8 mouse cellular contexts compared by ENCODE assay signal in genomic region chr7:29050797-29051196, GRCm38 (mm10).
DNase-seq lines count a peak whose midpoint lies in the region; ATAC-seq and TF ChIP-seq lines count a peak whose summit lies in the region.

No protein-coding gene starts in this region.

- H3K36me3 ChIP-seq in forebrain, postnatal 0 days (ENCODE audit: insufficient read depth): no peaks in the 10 kb centered on the region
- no peaks in the 10 kb centered on the region for H3K36me3 ChIP-seq in forebrain, embryonic 15.5 days
- H3K36me3 ChIP-seq in midbrain, embryonic 11.5 days (ENCODE audit: control insufficient read depth, insufficient read depth, low read length): no peaks in the 10 kb centered on the region
- H3K36me3 ChIP-seq in midbrain, embryonic 13.5 days: no peaks in the 10 kb centered on the region

- H3K9me3 ChIP-seq in forebrain, postnatal 0 days (ENCODE audit: low read length): no peaks in the 10 kb centered on the region
- no peaks in the 10 kb centered on the region for H3K9me3 ChIP-seq in forebrain, embryonic 15.5 days
- no peaks in the 10 kb centered on the region; the same call in 1 of the 2 replicates for H3K9me3 ChIP-seq in midbrain, embryonic 11.5 days (ENCODE audit: control insufficient read depth, low read length)
- no peaks in the 10 kb centered on the region for H3K9me3 ChIP-seq in midbrain, embryonic 13.5 days

- peak; percentile 53 for ATAC-seq in forebrain, postnatal 0 days
- ATAC-seq in forebrain, embryonic 15.5 days (replicated peaks): no peak; the same call in 1 of the 2 replicates
- ATAC-seq in midbrain, embryonic 11.5 days (ENCODE audit: low FRiP score): no peak
- no peak for ATAC-seq in midbrain, embryonic 13.5 days

- peak; percentile 90 for TF ChIP-seq CTCF in forebrain, postnatal 0 days (IDR thresholded peaks at IDR 0.05; ENCODE audit: low read depth)

- DNase-seq in forebrain, postnatal 0 days: peak; percentile 89
- peak; percentile 95 for DNase-seq in midbrain, embryonic 11.5 days (ENCODE audit: low spot score, missing footprints)
- DNase-seq in MN1 (ENCODE audit: low spot score): peak; percentile 25
- DNase-seq in layer of hippocampus, postnatal 14 days (ENCODE audit: low spot score in 2 of 2): peak; percentile 38 to 75
- DNase-seq in thymus, postnatal 25 days: peak; percentile 40
- no peak for DNase-seq in ovary, postnatal 10 days (ENCODE audit: low spot score)

- no peak overlapping the region for H3K27ac ChIP-seq in forebrain, postnatal 0 days (ENCODE audit: low read depth, low read length)
- H3K27ac ChIP-seq in forebrain, embryonic 15.5 days (replicated peaks): no peak overlapping the region
- H3K27ac ChIP-seq in midbrain, embryonic 11.5 days (ENCODE audit: low read depth, low read length): no peak overlapping the region
- H3K27ac ChIP-seq in midbrain, embryonic 13.5 days: no peak overlapping the region

- H3K4me1 ChIP-seq in forebrain, postnatal 0 days (ENCODE audit: insufficient read depth): no peaks in the 10 kb centered on the region
- no peaks in the 10 kb centered on the region for H3K4me1 ChIP-seq in forebrain, embryonic 15.5 days
- H3K4me1 ChIP-seq in midbrain, embryonic 11.5 days (ENCODE audit: control insufficient read depth, insufficient read depth, low read length): no peaks in the 10 kb centered on the region
- H3K4me1 ChIP-seq in midbrain, embryonic 13.5 days (replicated peaks): no peaks in the 10 kb centered on the region

- H3K4me3 ChIP-seq in forebrain, postnatal 0 days (ENCODE audit: low read depth, low read length): no peak overlapping the region
- no peak overlapping the region for H3K4me3 ChIP-seq in forebrain, embryonic 15.5 days
- H3K4me3 ChIP-seq in midbrain, embryonic 11.5 days (ENCODE audit: low read depth, low read length): no peak overlapping the region
- H3K4me3 ChIP-seq in midbrain, embryonic 13.5 days (replicated peaks): no peak overlapping the region

- no peak overlapping the region for H3K9ac ChIP-seq in forebrain, postnatal 0 days
- no peak overlapping the region for H3K9ac ChIP-seq in forebrain, embryonic 15.5 days (replicated peaks)
- no peak overlapping the region for H3K9ac ChIP-seq in midbrain, embryonic 11.5 days (ENCODE audit: low read length)
- H3K9ac ChIP-seq in midbrain, embryonic 13.5 days (replicated peaks): no peak overlapping the region

- 29% methylated on average over 2 of the region's 2 CpGs for WGBS in forebrain, postnatal 0 days
- 35% methylated on average over 2 of the region's 2 CpGs for WGBS in forebrain, embryonic 15.5 days
- WGBS in midbrain, embryonic 11.5 days: 40% methylated on average over 2 of the region's 2 CpGs
- WGBS in midbrain, embryonic 13.5 days: 41% methylated on average over 2 of the region's 2 CpGs

- H3K27me3 ChIP-seq in forebrain, postnatal 0 days (ENCODE audit: insufficient read depth, low read length): peaks cover 22% of the 10 kb centered on the region
- peaks cover 21% of the 10 kb centered on the region for H3K27me3 ChIP-seq in forebrain, embryonic 15.5 days
- peaks cover 19% of the 10 kb centered on the region for H3K27me3 ChIP-seq in midbrain, embryonic 11.5 days (ENCODE audit: control insufficient read depth, insufficient read depth, low read length)
- peaks cover 31% of the 10 kb centered on the region for H3K27me3 ChIP-seq in midbrain, embryonic 13.5 days

- H3K4me2 ChIP-seq in forebrain, postnatal 0 days (ENCODE audit: low read depth): no peak overlapping the region
- no peak overlapping the region for H3K4me2 ChIP-seq in forebrain, embryonic 15.5 days (replicated peaks)
- H3K4me2 ChIP-seq in midbrain, embryonic 11.5 days: no peak overlapping the region
- H3K4me2 ChIP-seq in midbrain, embryonic 13.5 days (replicated peaks): no peak overlapping the region
